Mouse (Mus musculus) G1E (cell line): ENCODE data around the gene Rheb.

Source experiments
- CTCF ChIP-seq: IDR thresholded peaks from 2 replicates; pipeline ENCODE4 v1.5.1; 2012; ENCODE audit warnings: low read depth, low read length, inconsistent platforms, mixed read lengths
- GATA1 ChIP-seq: IDR thresholded peaks from 2 replicates; pipeline ENCODE4 v1.6.1; 2012; ENCODE audit warnings: borderline replicate concordance, low read length, inconsistent platforms, mixed read lengths

DNA sequence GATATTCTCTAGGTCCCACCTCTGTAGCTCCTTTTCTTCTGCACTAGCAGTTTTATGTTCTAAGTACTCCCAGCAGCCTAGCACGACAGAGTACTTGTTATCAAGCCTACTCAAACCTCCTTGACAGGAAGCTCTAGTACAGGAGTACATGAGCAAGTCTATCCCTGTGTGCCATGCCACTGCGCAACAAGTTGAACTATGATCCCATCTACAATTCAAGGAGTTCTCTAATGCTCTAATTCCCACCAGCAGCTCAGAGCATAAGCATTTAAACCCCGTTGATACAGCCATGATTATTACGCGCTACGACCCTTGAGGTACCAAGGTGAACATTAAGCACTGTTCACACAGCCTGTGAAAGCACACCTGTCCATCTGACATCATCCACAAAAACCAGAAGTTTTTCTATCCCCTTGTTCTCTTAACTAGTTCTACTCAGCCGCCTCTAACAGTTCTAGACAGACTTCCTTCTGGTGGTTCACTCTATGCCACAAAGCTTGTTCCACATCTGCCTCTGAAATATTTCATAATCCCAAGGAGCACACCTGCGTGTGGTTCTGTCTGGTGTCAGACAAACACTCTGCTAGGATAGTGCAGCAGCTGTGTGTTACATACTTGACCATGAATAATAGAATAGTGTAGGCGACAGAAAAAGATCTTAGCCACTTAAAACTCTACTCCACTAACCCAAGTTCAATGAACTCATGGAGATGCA is 16.2 kb downstream of the Rheb start:
- no peak for TF ChIP-seq CTCF
- no peak for TF ChIP-seq GATA1
